Mouse (Mus musculus): ENCODE results near the gene Col4a5.

Col4a5 gene

DNA sequence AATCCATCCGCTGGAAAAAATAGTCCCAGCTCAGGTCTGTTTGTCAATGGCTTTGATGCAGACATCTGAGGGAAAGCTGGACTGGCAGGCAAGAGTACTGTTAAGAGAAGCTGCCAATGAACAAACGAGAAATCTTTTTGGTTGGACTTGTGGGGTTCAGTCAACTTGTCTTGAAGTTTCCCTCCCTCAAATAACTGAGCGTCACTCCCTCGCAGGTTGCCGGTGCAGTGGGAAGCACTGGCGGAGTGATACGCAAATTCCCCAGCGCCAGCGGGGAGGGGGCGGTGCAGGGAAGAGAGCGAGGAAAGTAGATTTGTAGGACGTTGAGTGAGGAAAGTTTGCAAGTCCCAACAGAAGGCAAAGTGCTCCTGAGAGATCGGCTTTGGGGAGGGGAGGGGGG lies at the start of gene Col4a5:
Col4a5 (plus strand) TSS at position 276 of the 400 bp plus-strand sequence.
- DNase-seq (ENCODE audit: low read depth) = peak; percentile 0

DNA sequence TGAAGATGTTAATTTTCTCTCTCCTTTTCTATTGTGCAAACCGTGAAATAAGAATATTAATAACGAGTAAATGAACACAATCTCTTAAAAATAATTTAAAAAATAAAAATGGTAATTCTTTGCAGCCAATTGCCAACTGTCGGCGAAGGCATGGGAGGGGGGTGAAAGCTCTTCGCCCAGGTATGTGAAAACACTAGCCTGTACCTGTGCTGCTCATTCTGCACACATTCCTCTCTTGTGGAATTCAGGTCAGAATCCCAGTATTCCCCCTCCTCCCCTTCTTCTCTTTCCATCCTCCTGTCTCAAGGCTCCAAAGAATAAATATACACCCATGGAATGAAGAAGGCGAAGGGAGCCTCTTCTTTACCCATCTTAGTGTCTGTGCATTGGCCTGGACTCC lies 38.4 kb upstream of the Col4a5 start:
- no peak for DNase-seq (ENCODE audit: low read depth)

GRCm38 (mm10) chrX:141439423-141439822 lies 35.8 kb upstream of the Col4a5 start:
- DNase-seq (ENCODE audit: low read depth) = no peak

DNA sequence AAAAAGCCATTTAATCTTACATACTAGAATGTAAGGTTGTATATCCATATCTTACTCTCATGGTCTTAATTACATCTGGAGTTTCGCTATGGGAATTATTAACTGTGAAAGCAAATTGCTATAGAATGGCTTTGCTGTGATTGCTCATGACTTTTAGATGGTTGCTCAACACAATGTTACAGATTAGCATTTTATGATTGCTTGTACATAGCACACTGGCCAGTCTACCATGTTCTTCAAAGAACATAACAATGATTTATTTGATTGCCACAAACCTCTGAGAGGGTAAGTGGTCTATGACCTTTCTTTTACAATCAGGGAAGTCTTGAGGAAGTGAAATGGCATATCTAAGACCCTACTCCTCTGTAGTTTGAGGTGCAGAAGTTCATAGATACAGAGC lies 27.2 kb upstream of the Col4a5 start:
- DNase-seq (ENCODE audit: low read depth) = no peak

GRCm38 (mm10) chrX:141473470-141474302 lies 1.5 kb upstream of the Col4a5 start, which contains the start of gene Col4a6:
Gene Col4a6, minus strand, starts transcription at chrX:141474076.
- DNase-seq (ENCODE audit: low read depth) = no peak

GRCm38 (mm10) chrX:141475566-141476327 lies 562 bp downstream of the Col4a5 start:
- no peak for DNase-seq (ENCODE audit: low read depth)

DNA sequence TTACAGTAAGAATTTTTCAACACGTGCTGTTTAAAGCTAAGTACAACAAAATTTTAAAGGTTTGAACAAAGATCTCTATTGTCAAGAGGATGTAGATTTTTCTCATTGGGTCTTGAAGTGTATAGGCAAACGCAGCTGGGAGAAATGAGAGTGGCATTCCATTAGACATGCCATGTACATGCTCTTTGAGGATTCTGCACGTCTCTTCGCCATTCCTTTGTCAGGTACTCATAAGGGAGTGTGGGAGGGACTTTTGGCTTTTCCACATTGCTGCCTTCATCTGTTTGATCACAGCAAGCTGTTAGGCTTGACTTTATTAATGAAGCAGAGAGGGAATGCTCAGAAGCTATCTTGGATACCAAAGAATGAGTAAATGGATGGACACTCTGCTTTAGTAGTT lies 19.4 kb downstream of the Col4a5 start:
- DNase-seq (ENCODE audit: low read depth) = no peak

DNA sequence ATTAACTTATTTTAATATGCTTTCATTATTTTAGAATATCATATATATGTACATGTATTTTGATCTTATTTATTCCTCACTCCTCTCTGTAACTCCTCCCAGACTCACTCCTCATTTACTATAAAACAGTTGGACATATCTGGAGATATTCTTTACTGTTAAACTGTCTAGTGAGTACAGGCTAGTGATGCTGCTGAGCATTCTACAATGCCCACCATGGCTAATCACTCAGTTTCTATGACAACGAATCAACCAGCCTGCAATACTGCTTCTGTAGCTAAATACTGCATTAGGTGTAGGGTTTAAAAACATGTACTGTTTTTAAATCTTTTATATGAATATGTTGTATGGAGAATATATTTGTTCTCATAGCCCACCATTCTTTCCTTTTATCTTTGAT lies 27.9 kb downstream of the Col4a5 start:
- no peak for DNase-seq (ENCODE audit: low read depth)

GRCm38 (mm10) chrX:141533447-141533846 lies 58.3 kb downstream of the Col4a5 start:
- no peak for DNase-seq (ENCODE audit: low read depth)

DNA sequence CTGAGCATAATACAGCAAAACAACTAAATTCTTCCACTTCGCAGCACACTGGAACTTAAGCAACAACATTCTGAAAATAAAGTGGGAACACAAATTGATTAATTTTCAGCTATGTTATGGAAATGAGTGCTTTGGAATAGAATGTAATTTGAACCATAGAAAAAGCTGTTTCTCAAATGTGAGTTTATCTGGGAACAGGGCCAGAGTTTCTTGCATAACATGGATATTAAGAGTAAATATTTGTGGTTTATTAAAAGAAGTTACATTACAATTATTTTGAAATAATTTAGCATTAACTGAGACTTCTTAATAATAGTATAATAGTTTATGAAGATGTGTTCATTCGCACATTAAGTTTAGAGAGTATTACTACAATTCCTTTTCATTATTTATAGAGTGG lies 72.3 kb downstream of the Col4a5 start:
- DNase-seq (ENCODE audit: low read depth) = no peak

- DNase-seq (ENCODE audit: low read depth) = peak; percentile 0
These were observed 115.1 kb downstream of the Col4a5 start for GRCm38 (mm10) chrX:141590242-141590641.

DNA sequence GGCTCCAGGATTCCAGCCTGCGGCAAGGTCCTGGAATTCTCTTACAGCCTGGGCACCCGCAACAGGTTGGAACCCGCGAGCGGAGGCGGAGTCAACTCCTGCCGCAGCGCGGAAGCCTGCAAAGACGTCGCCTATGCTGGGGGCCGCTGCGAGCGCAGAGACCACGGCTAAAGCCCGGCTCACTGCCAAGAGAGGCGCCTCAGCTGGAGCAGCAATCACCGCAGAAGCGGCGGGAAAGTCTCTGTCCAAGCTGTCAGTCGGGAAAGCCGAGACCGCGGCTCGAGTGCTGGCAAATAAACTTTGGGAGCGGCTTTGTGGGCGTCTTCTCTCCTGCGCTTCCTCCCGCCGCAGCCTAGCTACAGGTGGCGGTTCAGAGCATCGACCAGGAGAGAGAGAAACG lies 246.5 kb downstream of the Col4a5 start:
- DNase-seq (ENCODE audit: low read depth) = no peak

DNA sequence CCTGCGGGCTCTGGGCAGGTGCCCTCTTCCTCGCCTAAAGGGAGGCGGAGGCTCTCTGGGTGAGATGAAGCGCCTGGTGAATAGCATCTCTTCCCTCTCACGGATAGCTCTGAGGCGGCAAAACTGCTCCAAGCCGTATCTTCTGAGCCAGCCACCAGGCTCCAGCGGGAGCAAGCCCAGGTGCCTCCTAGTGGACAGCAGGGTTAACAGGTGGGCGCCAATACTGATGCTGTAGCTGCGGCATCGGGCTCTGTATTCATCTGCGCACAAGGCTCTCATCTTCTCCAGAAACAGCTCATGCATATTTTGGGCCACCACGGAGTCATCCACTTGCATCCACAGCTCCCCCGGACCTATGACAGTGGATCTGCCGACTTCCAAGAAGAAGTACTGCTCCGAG lies 248.8 kb downstream of the Col4a5 start:
- no peak for DNase-seq (ENCODE audit: low read depth)

GRCm38 (mm10) chrX:141724391-141724891 lies 249.3 kb downstream of the Col4a5 start:
- no peak for DNase-seq (ENCODE audit: low read depth)

DNA sequence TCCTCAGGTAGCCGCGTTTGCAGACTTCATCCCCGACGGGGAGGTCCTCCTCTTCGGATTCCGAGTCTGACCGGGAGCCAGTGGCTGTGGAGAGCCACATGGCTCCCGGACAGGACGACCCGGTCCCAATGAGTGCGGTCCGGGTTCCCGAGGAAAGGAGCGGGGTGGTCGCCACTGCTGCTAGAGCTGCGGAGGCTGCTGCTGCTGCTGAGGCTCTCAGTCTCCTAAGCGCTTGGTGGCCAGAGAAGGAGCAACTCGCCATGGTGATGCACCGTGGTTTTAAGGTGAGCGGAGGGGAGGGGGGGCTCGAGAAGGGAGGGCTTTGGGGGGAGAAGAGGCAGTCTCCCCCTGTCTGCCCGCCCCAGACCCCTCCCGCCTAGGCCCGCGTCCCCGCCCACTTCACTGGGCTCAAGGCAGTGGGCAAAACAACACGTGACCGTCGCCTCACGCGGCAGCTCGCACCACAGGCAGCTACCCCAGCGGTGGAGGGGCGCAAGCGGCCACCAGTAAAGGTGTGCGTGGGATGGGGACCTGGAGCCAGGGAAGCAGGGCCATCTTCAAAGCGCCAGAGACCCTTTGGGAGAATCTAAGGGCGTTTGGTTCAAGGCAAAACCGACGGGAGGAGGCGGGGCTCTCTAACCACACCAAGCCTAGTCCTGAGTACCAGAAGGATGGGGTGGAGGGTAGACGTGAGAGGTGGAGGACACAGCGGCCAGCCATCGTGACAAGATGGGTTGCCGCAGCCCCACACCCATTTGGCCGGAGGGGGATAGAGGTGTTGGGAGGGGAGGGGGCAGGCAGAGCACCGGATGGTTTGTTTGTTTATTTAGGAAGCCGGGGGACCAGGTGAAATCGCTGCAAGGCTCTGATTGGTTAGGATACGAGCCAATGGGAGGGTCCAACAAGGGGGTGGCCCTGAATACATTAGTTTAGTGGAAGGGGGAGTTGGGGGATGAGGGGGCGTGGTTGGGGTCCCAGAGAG lies 250.0 kb downstream of the Col4a5 start, which contains the start of gene Irs4:
Irs4 (minus strand) TSS at position 327 of the 982 bp plus-strand sequence.
- DNase-seq (ENCODE audit: low read depth) = no peak

DNA sequence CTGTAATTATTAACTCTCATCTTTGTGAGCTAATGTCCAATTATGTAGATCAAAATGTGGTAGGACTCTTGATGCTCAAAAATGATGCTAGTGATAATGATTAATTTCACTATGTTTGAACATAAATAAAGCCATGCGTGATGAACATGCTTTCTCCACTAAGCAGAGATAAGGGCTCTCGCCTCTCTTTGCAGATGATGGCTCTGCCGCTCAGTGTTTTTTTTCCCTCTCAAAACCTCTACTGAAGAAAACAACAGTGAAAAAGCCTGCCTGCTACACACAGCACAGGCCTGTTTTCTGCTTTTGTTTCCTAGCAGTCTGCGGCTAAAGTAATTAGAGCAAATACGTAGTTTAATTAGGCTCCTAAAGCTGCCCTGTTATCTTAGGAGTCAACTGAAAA lies 254.4 kb downstream of the Col4a5 start:
- no peak for DNase-seq (ENCODE audit: low read depth)
